Mouse (Mus musculus) cerebellum, adult 2 months (tissue): ENCODE measurements around the gene Uhmk1. TPM values are rescaled to one million over a fixed set of nuclear protein-coding genes. Genes with fewer than 3 reads are reported as not detected.

Experiments
- DNase-seq, 2 experiments: peaks; one replicate each; pipeline ENCODE4 v3.0.0; 2021
- H3K27ac ChIP-seq: fragments of 200-500 bp; 2 replicates; pipeline ENCODE4 v1.5.1; 2012; ENCODE audit warnings: low read length, control low read depth, inconsistent platforms; ENCODE audit not compliant: insufficient read depth
- H3K27me3 ChIP-seq: fragments of 200-500 bp; 2 replicates; pipeline ENCODE4 v1.6.1; 2012; ENCODE audit warnings: inconsistent platforms, mild to moderate bottlenecking, low read length, moderate library complexity; ENCODE audit not compliant: control insufficient read depth, insufficient read depth
- H3K4me1 ChIP-seq: fragments of 200-500 bp; 2 replicates; pipeline ENCODE4 v1.6.1; 2011; ENCODE audit warnings: low read length; ENCODE audit not compliant: control insufficient read depth, insufficient read depth
- H3K4me3 ChIP-seq: fragments of 200-500 bp; replicated peaks from 2 replicates; pipeline ENCODE3; 2011; ENCODE audit warnings: mild to moderate bottlenecking, low read depth, low read length, control low read depth; ENCODE audit not compliant: insufficient read depth
- CTCF ChIP-seq: fragments of 200-500 bp; IDR thresholded peaks from 2 replicates; pipeline ENCODE4 v1.5.1; 2011; ENCODE audit warnings: low read depth, mild to moderate bottlenecking, control low read depth, low read length, moderate library complexity, borderline replicate concordance; ENCODE audit not compliant: insufficient read depth
- POLR2A ChIP-seq: fragments of 200-500 bp; IDR thresholded peaks from 2 replicates; pipeline ENCODE4 v1.6.1; 2011; ENCODE audit warnings: low read length, control low read depth, borderline replicate concordance; ENCODE audit not compliant: insufficient read depth
- WGBS: fragments of 180-500 bp; shearing (Covaris S2); methylation state at CpG from one replicate; pipeline ENCODE4 v1.1.7; 2018; 5-methylcytosine and 5-hydroxymethylcytosine counted together
- polyA plus RNA-seq: library from polyadenylated mRNA; depleted of rRNA; stranded (reverse); fragments of >200 nt; gene quantifications from 2 replicates; pipeline ENCODE4 v1.2.3, GENCODE M21; 2012; rRNA removed

Gene Uhmk1
- polyA plus RNA-seq, 1 experiment = 85.8 TPM

DNA sequence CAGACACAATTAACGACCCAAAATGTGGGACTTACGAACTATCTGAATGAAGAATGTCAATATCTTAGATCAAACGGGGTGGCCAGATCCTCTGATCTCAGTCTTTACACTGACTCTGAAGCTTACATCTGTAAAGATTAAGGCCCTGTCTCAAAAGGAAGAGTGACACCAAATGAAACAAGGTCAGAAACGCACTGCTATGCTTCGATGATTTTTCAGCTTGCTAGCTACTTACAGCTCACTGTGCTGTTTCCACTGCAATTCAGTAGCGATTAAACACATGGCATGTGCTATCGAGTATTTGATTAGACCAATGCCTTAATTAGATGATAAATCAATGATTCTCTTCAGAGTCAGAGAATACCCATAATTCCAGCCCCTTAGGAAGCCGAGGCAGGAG is 61.2 kb downstream of the Uhmk1 start:
- DNase-seq = no peak
- WGBS = 88% methylated on average over 8 of the region's 8 CpGs
- no peaks in the 10 kb centered on the region for H3K27me3 ChIP-seq
- no peak for TF ChIP-seq CTCF
- TF ChIP-seq POLR2A = no peak
- H3K4me3 ChIP-seq = no peak overlapping the region
- H3K4me1 ChIP-seq = no peaks in the 10 kb centered on the region
- H3K27ac ChIP-seq = no peak overlapping the region

DNA sequence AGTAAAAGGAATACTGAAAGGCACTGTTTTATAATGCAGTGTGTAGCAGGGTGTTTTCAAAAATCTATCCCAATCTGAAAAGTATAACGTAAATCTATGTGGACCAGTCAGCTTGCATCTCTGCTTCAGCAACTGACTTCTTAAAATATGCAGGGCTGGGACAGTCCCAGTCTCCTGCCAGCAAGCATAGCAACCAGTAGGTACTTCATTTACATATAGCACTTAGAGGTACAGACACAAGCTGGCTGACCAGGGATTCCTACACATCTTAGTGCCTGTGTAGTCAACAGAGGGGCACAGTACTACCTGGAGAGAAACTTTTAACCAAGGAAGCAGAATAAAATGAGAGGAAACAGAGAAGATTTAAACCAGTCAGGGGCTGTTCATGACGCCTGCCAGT is 62.6 kb downstream of the Uhmk1 start:
- DNase-seq = no peak
- no peaks in the 10 kb centered on the region for H3K4me1 ChIP-seq
- no peaks in the 10 kb centered on the region for H3K27me3 ChIP-seq
- TF ChIP-seq CTCF = no peak
- TF ChIP-seq POLR2A = no peak
- 95% methylated on average over 2 of the region's 2 CpGs for WGBS
- H3K4me3 ChIP-seq = no peak overlapping the region
- no peak overlapping the region for H3K27ac ChIP-seq

DNA sequence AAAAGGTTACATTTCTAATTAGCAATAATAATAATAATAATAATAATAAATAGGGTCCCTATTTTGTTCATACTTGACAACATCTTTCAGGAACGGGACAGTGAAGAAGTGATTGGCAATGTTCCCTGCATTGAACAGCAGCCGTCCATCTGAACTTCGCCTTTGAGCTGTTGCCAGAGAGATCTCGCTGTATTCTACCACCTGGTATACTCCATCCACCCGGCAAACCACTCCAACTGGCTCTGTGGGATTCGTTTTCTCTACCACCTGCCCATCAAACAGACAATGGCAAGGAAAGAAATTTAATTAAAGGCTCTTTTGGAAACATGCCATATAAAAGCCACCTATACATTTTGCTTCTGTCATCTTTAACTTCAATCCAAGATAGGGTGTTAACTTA is 64.3 kb downstream of the Uhmk1 start:
- H3K4me1 ChIP-seq = no peaks in the 10 kb centered on the region
- peak in 1 of 2 experiments; percentile 24 for DNase-seq
- 11% methylated on average over 6 of the region's 6 CpGs for WGBS
- TF ChIP-seq POLR2A (no peak), CTCF (no peak)
- no peak overlapping the region for H3K27ac ChIP-seq
- no peak overlapping the region for H3K4me3 ChIP-seq
- H3K27me3 ChIP-seq = no peaks in the 10 kb centered on the region

DNA sequence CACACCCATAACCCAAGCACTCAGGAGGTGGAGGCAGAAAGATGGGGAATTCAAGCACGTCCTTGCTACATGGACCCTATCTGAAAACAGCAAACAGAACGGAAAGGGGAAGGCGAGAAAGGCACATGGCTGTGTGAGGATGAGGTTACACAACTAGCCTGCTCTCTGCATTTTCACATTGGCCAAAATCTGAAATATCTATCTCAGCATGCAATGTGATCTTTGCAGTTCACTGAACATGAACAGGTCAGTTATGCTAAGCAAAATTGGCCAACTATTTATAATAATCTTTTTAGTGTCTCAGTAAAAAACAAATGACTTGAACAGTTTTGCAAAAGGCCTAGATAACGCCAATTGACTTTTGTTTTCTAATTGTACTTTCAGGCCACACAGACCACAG is 65.4 kb downstream of the Uhmk1 start:
- no peak for DNase-seq
- no peaks in the 10 kb centered on the region for H3K27me3 ChIP-seq
- 87% methylated on average over 4 of the region's 4 CpGs for WGBS
- H3K4me1 ChIP-seq = no peaks in the 10 kb centered on the region
- H3K27ac ChIP-seq = no peak overlapping the region
- H3K4me3 ChIP-seq = no peak overlapping the region
- TF ChIP-seq POLR2A (no peak), CTCF (no peak)

DNA sequence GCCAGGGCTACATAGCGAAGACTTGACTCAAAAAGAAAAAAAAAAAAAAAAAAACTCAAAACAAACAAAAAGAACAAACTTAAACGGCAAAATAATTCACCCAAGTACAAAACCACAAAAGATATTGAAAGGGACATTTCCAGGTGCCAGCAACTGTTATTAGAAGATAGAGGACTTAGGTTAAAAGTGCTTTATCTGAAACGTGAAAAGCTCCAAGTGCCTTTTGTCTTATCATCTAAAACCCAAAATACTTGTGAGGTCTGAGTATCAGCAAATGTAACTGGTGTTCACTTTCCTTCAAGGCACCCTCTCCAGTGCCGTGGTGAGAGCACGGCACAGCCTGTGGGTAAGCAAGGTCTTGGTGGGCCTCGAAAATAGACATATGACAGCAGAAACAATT is 66.7 kb downstream of the Uhmk1 start:
- TF ChIP-seq CTCF (no peak), POLR2A (no peak)
- DNase-seq = no peak
- no peaks in the 10 kb centered on the region for H3K4me1 ChIP-seq
- H3K4me3 ChIP-seq = no peak overlapping the region
- H3K27me3 ChIP-seq = no peaks in the 10 kb centered on the region
- no peak overlapping the region for H3K27ac ChIP-seq
- WGBS = 90% methylated on average over 6 of the region's 6 CpGs

DNA sequence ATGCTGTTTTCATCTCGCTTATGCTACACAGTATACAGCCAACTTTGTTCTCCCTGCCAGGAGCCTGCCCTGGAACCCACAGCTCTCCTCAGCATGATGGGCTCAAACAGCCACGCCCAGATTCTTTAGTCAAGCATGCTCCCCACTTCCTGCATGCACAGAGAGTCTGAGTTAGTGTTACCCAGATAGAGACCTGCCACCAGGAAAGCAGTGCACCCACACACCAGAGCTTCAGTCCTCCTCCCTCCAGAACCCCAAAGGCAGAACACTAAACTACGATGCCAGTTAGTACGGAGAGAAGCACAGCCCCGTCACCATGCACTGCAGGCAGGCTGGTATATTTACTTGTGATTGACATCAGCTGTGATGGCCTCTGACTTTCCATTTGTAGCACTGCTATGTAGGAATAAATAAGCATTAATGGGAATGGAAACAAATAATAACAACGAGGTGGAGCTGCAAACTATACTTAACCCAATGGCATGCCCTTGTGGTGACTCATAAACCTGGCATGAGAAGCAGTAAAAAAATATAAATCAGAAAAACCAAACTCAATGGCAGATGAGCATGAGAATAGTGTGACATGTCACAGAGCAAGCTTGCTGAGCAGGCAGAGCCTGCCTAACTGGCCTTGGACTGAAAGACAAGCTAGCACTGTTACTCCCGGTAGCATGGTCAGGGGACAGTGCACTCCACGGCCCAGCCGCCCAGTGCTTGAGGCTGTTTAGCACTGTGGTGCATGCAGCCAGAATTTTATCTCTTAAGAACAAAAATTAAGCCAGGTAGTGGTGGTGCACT is 67.3 kb downstream of the Uhmk1 start:
- no peak for TF ChIP-seq POLR2A
- no peak for TF ChIP-seq CTCF
- Histone ChIP-seq H3K27me3 (no peaks in the 10 kb centered on the region), H3K27ac (no peak overlapping the region), H3K4me1 (no peaks in the 10 kb centered on the region), H3K4me3 (no peak overlapping the region)
- WGBS = 80% methylated on average over 9 of the region's 9 CpGs
- DNase-seq = no peak

DNA sequence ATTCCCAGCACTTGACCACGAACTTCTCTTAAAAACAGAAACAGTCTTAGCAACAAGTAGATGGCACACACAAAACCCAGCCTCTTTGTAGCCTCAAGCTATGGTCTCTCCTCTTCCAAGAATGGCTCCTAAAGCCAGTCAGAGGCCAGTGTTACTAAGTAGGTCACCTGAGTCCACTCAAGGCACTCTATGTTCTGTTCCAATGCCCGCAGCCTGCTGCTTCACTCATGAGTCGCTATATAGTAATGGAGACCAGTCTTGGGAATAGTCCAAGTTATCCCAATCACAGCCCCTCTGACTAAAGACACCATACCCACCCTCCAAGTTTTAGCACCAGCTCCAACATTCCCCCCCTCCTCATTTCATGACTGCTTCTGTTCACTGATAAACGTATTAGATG is 69.6 kb downstream of the Uhmk1 start:
- 88% methylated on average over 4 of the region's 4 CpGs for WGBS
- Histone ChIP-seq H3K4me1 (no peaks in the 10 kb centered on the region), H3K4me3 (no peak overlapping the region), H3K27me3 (no peaks in the 10 kb centered on the region), H3K27ac (no peak overlapping the region)
- DNase-seq = no peak
- no peak for TF ChIP-seq POLR2A
- TF ChIP-seq CTCF = no peak

Other genes with a start within 250 kb of the Uhmk1 start
- 14.4 and 15.8 TPM in 2 replicates for gene Hsd17b7, start 246.2 kb downstream of the Uhmk1 start, polyA plus RNA-seq
- gene Ddr2, start 104.6 kb downstream of the Uhmk1 start, polyA plus RNA-seq = 2.1 and 2.9 TPM in 2 replicates
- gene Uap1, start 40.4 kb downstream of the Uhmk1 start, polyA plus RNA-seq = 40.7 and 45.1 TPM in 2 replicates
- not detected in 2 replicates for gene Sh2d1b2, start 17.4 kb upstream of the Uhmk1 start, polyA plus RNA-seq
- 0.03 TPM in 1 of 2 replicates, not detected in the other for gene Sh2d1b1, start 61.9 kb upstream of the Uhmk1 start, polyA plus RNA-seq
- gene Gm7694, start 90.9 kb upstream of the Uhmk1 start, polyA plus RNA-seq = 5.3 and 5.4 TPM in 2 replicates
- not detected in 2 replicates for gene Spata46, start 93.4 kb upstream of the Uhmk1 start, polyA plus RNA-seq